Mouse (Mus musculus) right cerebral cortex, postnatal 10 days (tissue): Measurements from ENCODE around the gene Ubxn10.

ENCODE experiments used
- DNase-seq, 2 experiments: peaks; one replicate each; pipeline ENCODE4 v3.0.0; 2021; ENCODE audit warnings: low spot score in 2 of 2

The Ubxn10 gene

DNA sequence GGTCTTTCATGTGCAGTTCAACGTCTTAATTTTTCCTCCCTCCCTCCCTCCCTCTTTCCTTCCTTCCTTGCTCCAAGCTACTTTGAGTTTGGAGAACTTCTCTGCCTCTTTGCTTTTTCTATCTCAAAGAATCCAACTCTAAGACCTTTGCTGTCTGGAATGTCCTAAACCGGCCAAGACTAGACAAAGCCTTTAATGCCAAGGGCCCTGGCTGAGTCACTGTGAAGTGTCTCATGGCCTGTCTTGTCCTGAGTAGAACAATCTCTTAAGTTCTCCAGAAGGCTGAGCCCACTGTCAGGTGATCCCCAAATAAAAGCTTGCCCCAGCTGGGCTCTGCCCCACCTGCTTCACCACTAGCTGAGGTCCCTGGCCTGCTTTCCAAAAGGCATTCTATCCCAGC, 34.9 kb downstream of the Ubxn10 start:
- DNase-seq = no peak

DNA sequence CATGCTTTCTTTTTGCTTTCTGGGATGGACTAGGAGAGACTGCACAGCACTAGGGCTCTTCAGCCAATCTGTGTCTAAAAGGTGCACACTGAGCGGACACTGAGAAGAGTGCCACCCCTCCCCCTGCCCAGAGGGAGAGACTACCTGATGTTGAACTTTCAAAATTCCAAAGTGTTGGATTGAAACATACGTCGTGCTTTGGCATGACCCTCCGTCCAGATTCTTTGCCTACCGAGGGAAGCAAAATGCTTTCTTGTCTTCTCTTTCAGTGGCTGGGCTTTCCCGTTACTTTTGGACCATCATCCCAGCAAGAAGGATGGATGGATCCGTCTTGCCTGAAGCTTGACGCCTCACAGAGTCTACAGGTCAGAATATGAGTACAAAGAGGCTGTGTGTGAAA, 35.9 kb downstream of the Ubxn10 start:
- DNase-seq = no peak

DNA sequence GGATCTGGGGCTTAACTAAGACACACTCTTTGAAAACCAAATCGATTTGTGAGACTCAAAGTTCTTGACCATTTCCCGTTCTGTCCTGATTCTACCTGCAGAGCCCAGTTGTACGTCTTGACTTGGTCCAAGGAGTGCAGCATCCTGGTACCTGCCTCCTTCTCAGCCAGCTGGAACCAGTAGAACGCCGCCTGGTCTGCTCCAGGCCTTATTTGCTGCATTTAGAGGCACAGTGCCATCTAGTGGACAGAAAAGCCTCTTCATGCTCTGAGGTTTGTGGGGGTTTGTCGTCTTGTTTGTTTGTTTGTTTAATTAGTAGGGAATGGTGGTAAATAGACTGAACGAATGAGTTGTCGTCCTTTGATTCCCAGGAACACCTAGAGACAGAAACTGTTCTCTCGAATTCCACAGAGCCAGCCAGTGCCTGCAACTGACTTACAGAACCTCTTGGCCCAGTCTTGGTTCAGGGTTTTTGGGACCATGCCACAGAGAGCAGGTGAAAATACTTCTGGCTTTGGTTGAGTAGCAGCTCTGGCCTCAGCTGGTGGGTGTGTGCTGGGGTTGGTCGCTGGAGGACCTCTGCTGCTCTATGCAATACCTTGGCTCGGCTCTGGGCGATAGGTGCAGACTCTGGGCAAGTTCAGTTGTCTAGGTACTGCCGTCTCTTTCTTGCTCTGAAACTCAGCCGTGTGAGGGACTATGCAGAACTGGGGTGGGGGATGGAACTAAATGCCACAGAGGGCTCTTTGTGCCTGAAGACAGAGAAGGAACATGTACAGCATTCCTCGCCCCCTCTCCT, 36.6 kb downstream of the Ubxn10 start:
- DNase-seq = peak; percentile 80 to 81

DNA sequence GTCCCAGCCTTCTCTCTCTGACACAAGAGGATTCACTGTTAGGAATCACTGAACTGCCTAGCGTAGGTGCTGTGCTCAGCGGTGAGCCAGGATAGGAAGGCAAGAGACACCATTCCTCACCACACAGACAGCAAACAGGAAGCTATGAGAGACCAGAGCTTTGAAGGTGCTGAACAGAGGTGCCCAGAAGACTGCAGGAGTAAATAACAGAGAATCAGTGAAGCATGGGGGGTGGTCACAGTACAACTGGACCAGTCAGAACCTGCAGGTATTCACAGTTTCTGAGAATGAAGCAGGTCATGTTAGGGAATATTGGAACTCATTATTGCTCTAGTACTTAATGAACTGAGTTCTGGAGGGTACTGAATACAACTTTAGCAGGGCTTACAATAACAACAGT, 38.7 kb downstream of the Ubxn10 start:
- no peak for DNase-seq

DNA sequence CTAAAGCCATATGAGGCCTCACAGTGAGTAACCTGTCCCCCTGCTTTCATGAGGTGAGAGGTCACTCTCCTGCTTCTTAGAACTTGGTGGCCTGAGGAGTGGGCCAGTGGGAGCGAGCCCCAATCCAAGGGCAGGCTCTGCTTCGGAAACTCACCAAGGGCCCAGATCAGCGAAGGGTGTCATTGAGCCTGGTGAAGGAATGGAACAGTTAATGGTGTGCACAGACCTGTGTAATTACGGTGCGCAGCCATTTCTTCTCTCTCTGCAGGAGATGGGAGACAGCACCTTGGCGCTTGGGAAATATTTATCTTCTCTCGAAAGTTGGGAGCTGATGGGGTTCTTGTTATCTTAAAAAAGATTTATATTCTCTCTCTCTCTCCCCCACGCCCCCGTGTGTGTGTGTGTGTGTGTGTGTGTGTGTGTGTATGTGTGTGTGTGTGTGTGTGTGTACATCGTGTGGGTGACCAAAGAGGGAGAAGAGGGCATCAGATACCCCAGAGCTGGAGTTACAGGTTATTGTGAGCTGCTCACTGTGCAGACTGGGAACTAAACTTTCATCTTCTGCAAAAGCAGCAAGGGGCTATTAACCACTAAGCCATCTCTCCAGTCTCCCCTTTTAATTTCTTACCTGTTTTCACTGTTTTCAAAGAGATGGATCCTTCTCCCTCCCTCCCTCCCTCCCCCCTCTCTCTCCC, 39.7 kb downstream of the Ubxn10 start:
- DNase-seq = no peak

DNA sequence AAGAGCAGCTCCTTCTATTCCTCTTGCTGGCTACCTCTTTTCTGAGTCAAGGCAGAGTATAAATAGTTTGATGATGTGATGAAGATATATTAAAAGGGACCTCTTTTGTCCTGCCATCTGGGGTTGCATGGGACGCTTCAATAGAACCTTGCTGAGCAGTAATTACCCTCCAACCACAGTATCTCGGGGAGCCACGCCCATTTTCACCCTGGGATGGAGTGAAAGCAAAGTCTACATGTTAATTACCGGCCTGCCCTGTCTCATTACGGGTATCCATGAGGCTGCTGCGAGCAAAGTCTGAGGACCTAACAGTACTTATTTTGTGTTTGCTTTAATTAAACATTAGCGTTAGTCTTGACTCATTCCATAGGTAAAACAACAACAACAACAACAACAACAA, 40.2 kb downstream of the Ubxn10 start:
- no peak for DNase-seq

DNA sequence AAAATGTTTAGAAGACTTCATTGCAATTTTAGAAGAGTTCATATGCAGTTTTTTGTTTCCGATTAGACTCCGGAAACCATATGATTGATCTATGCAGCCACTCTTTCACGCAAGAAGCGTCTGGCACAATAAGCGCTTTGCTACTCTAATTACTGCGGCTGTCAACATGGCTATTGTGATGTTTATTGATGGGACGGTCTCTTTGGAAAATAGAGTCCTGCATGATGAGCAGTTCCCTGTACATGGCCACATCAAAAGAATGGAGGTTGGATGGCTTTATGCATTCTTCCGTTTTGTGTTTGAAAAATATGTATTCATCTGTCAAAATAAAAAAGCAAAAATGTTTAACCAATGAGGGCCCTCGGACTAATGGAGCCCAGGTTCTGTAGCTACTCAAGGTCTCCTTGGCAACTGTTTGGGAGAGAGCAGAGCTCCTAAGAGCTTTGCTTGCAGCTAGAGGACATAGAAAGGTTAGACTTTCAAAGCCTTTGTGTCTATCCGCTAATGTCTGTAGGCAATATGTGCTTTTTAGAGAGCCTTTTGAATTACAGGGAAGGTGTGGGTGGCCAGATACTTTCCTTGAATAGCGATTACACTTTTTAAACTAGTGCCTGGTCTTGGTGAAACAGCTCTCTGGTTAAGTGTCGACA, 43.8 kb downstream of the Ubxn10 start:
- no peak for DNase-seq

DNA sequence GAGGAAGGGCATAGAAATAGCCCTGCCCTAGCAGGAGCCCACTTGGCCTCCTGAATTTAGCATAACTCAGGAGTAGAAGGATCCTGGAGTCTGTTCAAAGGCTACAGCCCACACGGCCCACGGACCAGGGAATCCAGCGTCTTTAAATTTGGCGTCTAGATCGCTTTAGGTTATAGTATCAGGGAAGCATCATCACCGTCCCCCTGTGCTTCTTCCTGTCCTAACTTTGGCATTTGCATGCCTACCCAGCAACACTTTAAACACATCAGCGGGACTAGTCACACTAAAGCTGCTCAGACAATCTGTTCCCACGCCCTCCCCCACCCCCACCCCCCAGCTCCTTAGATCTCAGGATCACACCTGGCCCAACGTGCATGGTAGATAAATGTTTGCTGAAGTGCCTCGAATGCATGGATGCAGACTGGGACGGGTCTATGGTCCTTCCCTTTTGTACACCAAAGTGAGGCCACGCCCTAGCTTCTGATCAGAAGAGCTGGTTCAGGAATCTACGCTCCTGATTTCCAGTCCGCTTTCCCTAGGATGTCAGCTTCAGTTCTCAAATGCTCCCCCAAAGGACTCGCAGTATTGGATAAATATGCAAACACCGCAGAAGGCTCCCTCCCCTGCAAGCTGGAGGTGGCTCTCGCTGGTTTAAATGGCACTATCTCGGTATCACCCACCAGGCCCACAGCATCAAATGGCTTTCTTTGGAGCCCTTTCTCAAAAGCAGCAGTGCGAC, 45.4 kb downstream of the Ubxn10 start:
- peak in 1 of 2 experiments; percentile 66 for DNase-seq

DNA sequence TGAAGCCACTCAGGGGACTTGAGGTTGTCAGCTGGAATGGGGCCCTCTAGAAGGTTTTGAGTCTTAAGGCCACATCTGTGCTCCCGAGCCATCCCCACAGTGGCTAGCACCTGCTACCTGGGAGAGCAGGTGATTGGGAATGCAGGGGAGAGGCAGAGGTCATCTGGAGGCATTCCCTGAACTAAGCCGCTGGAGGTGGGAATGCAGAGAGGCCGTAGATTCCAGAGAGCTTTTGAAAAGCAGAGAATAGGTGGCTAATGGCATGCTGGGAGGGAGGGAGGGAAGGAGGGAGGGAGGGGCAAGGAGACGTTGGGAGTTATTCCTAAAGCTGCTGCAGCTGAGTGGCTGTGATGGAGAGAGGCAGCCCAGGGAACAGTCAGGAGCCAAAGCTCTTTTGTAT, 46.4 kb downstream of the Ubxn10 start:
- DNase-seq = no peak

DNA sequence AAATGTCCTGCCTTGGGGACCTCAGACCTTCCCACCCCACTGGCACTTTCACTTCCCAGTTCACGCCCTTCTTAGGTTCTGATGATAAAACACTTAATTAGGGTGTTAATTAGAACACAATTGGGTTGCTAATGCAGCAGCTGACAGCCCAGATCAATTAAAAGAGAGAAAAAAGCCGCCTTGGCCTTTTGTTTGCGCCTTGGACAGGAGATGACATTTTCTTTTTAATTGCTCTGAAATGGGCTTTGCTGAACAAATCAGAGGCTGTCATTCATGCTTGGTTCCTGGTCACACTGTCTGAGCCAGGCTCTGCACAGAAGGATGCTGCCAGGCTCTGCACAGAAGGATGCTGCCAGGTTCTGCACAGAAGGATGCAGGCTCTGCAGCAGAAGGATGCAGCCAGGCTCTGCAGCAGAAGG, 47.9 kb downstream of the Ubxn10 start:
- DNase-seq = peak in 1 of 2 experiments; percentile 61

DNA sequence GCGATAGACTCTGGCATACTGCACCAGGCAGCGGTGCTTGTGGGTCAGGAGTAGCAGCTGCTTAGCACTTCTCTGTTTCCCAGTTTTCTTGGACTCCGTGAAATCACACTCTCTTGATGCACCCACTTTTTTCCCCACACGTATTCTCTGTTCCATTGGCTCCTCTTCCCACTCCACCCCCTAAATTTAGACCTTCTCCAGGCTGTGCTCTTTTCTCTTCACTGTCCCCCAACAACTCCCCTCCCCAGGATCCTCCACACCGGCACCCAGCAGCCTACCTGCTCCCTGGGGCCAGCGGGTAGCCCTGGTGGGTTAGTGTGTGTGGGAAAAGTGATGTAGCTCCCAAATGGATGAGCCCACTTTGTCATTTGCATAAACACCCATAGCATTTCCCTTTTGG, 51.2 kb downstream of the Ubxn10 start:
- DNase-seq = no peak

DNA sequence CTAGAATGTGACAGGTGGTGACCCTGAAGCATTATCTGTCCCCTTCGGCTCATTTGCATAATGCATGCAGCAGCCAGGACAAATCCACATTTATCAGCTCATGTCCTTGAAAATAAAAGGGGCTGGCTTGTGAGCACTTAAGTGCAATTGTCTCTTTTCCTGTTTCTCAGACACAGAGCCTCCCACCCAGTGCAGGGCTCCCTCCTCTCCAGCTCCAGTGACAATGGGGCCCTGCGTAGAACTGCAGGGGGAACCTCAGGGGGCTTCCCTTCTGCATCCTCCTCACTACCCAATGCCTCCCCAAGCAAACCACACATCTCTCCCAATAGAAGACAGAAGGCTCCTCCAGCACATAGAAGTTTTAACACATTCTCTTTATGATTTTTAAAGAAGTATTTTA, 54.2 kb downstream of the Ubxn10 start:
- no peak for DNase-seq

DNA sequence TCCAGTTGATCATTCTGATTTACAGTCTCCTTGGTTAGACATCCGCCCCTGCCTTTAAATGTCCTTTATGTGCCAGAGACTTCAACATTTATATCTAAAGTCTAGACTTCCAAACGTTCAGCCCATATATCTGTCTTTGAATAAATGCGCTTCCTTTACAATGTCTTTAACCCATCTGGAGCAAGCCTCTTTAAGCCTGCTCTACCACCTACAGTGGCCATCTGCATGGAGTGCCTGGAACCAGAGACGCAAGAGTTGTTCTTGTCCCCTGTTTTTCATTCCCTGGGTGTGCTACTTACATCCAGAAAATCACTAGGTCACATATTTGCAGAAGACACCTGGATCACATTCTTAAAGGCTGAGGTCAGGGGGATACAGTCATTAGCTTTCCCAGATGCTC, 56.8 kb downstream of the Ubxn10 start:
- DNase-seq = no peak

DNA sequence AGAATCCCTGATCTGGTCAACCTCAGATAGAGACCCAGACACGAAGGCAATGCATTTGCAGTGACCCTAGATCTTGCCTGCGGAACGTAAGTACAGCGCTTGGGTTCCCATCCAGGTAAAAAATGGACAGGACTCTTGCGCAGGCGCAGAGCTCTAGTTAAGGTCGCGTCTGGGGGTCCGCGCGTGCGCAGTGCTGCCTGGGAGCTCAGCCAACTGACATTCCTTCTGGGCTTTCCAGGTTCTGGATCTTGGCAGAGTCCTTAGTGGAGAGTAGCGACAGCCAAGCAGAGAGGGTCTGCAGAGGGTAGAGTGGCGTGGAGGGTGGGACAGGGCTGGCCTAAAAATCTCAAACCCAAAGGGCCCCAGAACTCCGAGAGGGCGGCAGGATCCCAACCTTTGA, 59.4 kb downstream of the Ubxn10 start:
- peak; percentile 91 to 92 for DNase-seq

DNA sequence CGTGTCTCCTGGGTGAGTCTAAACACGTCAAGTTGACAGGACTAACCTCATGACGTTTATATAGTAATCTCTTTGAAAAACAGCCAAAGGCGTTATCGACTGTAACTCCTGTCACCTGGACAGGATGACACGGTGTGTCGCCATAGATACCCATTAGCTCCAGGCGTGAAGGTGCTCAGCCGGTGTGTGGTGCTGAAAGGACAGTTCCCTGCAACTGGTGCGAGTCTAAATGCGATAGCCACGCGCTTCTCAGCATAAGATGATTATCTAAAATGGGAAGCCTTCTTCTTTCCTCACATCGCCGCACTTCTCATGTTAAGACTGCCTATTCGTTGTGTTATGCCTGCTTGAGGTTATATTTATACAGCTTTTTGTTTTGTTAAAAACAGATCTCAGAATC, 60.5 kb downstream of the Ubxn10 start:
- DNase-seq = no peak

DNA sequence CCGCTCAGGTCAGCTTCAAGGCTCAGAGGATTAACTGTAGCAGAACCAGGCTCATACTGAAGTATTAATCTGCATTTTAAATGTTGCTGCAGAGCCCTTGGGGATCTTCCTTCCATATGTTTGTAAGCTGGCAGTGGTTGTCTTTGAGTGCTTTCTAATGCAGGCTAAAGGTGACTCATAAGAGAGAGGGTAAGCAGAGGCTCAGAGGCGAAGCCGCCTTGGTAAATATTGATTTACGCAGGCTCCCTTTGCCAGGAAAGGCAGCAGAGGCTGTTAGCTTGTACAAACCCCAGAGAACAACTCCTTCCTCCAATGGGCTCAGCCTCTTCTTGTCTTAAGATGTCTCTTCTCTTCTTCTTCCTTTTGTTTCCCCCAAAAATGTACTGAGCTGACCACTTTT, 64.8 kb downstream of the Ubxn10 start:
- DNase-seq = no peak

DNA sequence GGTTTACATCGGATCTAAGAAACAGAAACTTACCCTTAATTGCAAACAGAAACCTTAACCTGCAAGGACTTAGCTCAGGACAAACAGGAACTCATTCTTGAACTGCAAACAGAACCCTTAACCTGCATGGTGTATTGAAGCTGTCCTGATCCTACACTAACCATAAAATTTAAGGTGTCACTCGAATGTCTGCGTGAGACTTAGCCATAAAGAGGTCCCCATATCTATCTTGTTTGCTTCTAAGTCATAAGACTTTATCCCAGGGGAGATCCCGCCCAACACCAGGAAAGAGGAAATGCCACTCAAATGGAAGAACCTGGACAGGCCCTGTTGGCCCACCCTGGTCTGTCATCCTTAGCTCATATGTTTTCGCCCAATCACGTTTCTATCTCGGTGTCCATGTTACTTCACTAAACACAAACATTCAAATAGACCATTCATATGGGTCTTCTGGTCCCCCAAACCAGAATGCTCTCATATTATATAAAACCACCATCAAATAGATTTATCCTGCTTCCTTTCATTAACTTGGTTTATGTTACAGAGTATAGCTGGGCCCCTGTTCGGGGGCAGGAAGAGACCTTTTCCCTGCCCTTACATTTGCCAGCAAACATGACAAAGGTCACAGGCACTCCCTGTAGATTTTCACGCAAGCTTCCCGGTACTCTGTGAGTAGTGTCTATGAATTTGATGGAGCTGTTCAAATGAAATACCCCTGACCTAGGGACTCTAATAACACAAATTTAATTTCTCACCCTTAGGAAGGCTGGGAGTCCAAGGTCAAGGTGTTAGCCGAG, 66.7 kb downstream of the Ubxn10 start:
- DNase-seq = no peak

DNA sequence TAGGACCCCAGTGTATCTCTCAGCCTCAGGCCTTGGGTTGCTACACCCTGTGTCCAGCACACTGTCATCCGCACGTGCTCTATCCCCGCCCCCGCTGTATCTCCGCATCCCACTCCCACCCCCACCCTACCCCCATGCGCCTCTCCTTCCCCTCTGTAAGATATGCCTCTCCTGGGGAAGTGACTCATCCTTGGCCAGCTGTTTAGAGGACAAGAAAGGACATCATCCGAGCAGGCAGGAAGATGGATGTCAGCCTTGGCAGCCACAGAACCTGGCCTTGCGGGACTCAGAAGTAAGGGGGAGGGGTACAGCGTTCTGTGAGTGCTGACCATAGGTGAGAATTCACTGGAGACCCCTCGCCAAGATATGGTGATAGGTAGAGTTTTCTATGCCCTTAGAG, 70.4 kb downstream of the Ubxn10 start:
- no peak for DNase-seq

DNA sequence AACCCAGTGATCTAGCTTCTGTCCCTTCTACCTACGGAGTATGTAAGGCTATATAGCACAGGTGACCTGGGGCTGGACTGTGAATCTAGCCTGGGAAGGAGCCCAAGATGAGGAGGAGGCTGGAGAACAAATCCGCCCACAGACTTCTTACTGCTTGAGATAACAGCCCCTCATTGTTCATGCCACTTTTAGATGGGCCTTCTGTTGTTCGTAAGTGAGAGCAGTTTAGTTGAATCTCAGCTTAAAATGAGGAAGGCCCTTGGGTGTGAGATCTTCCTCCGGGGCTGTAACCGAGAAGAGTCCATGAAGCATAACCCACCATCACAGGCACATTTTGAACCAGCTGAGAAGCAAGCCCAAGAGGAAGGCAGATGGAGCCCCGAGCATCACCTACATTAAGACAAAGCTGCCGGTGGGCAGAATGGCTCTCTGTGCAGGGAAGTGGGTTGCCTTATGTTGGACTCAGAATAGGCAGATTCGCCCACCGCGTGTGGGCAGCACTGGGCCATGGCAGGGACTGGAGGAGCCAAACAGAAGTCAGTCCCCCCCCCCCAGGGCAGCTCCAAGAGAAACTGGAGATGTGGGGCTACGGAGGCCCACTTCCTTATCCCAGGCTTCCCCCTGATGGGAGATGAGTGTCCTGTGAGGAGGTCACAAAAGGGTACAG, 76.9 kb downstream of the Ubxn10 start:
- DNase-seq = peak; percentile 49 to 70
